Mouse (Mus musculus): Measurements from ENCODE around the gene Cryaa. TPM values are rescaled to one million over a fixed set of nuclear protein-coding genes. Genes with fewer than 3 reads are reported as not detected.

The Cryaa gene
- 0.24 and 0.54 TPM in 2 replicates for polyA plus RNA-seq (2012; rRNA removed; ENCODE audit: low replicate concordance)

GRCm38 (mm10) chr17:31677507-31677906 is at the start of gene Cryaa:
Gene Cryaa (plus strand): TSS chr17:31677807.

GRCm38 (mm10) chr17:31636942-31637811 is 40.4 kb upstream of the Cryaa start, which contains the start of gene Cbs:
Gene Cbs (minus strand): TSS chr17:31637238.

GRCm38 (mm10) chr17:31658468-31659185 is 19.0 kb upstream of the Cryaa start, which contains the start of gene U2af1:
Gene U2af1 (minus strand): TSS chr17:31658892.

Other genes starting within 250 kb of the Cryaa start
- gene Wdr4, start 157.8 kb upstream of the Cryaa start, polyA plus RNA-seq (2012; rRNA removed; ENCODE audit: low replicate concordance) = 27.6 and 28.7 TPM in 2 replicates
- 161 and 203 TPM in 2 replicates for gene Ndufv3, start 157.7 kb upstream of the Cryaa start, polyA plus RNA-seq (2012; rRNA removed; ENCODE audit: low replicate concordance)
- 23.0 and 28.9 TPM in 2 replicates for gene Pknox1, start 113.1 kb upstream of the Cryaa start, polyA plus RNA-seq (2012; rRNA removed; ENCODE audit: low replicate concordance)
- 7.3 and 7.4 TPM in 2 replicates for gene Cbs, start 40.6 kb upstream of the Cryaa start, polyA plus RNA-seq (2012; rRNA removed; ENCODE audit: low replicate concordance)
- gene U2af1, start 18.9 kb upstream of the Cryaa start, polyA plus RNA-seq (2012; rRNA removed; ENCODE audit: low replicate concordance) = 25.8 and 40.4 TPM in 2 replicates
- gene Sik1, start 178.0 kb downstream of the Cryaa start, polyA plus RNA-seq (2012; rRNA removed; ENCODE audit: low replicate concordance) = 34.3 and 52.8 TPM in 2 replicates